Mouse (Mus musculus) brain, adult 2 months (tissue): ENCODE measurements at regions not wholly inside any gene's neighbourhood (a gene's known extent, or its start where the extent isn't known, plus 50 kb on each side); places are given as distances from the start of the nearest gene placed in this dataset.

Source experiments
- DNase-seq: peaks from one replicate; pipeline ENCODE4 v3.0.0; 2011; ENCODE audit warnings: low read depth, low spot score

GRCm38 (mm10) chr19:21028981-21029380 is 75.0 kb upstream of the Tmc1 start:
- no peak for DNase-seq

GRCm38 (mm10) chr19:21012391-21012790 is 58.4 kb upstream of the Tmc1 start:
- DNase-seq: no peak

- no peak for DNase-seq
These were observed 55.6 kb upstream of the Tmc1 start for GRCm38 (mm10) chr19:21009607-21010006.

- DNase-seq: peak; percentile 28
These were observed 50.4 kb upstream of the Tmc1 start for GRCm38 (mm10) chr19:21004411-21004810.
